Mouse (Mus musculus): Measurements from ENCODE around the gene Fignl1.

DNA sequence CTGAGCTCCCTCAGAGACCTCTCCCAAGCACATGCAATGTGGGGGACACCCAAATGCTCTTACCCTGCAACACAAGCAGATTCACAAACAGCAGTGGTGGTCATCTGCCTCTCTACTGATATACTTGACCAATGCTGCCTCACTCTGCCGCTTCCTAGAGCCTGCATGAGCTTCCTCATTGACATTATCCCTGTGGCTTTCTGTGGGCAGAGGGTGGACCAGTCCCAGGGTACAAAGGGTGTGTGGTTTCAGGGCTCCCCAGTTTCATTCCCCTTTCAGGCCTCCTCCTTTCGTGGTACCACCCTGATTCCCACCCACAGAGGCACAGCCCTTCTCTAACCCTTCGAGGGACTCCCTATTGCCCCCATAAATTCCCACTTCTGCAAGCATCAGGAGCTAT is 31.5 kb downstream of the Fignl1 start:
- no peak; the same call in 1 of the 2 replicates for TF ChIP-seq MAX (IDR thresholded peaks at IDR 0.05; ENCODE audit: low read length)
- no peak for TF ChIP-seq CTCF (conservative IDR thresholded peaks at IDR 0.05 in 1 of 2, IDR thresholded peaks at IDR 0.05 in 1 of 2; ENCODE audit: low read depth in 2 of 2, low read length in 2 of 2)
- no peak for TF ChIP-seq TCF12 (IDR thresholded peaks at IDR 0.05; ENCODE audit: low read depth, low read length)
- no peak for TF ChIP-seq TBP (conservative IDR thresholded peaks at IDR 0.05; ENCODE audit: low read depth, low read length)
- peak; percentile 6 for TF ChIP-seq RAD21 (IDR thresholded peaks at IDR 0.05; ENCODE audit: low read depth, low read length)
- no peak for TF ChIP-seq HCFC1 (IDR thresholded peaks at IDR 0.05; ENCODE audit: low read depth, low read length)
- TF ChIP-seq JUND (conservative IDR thresholded peaks at IDR 0.05; ENCODE audit: low read depth, low read length): no peak
- peak; percentile 70; the same call in 1 of the 2 replicates for TF ChIP-seq RCOR1 (conservative IDR thresholded peaks at IDR 0.05; ENCODE audit: low read depth, low read length)
